Mouse (Mus musculus) right cerebral cortex, postnatal 4 days (tissue): ENCODE measurements around the gene Gm7951.
"Not testable (repeated sequence)": the region's sequence is repeated elsewhere in the genome, so short reads cannot be mapped to it uniquely, and the experiment has no call there.

Source experiments
- DNase-seq: peaks from one replicate; pipeline ENCODE4 v3.0.0-alpha.2; 2022

Gene Gm7951

DNA sequence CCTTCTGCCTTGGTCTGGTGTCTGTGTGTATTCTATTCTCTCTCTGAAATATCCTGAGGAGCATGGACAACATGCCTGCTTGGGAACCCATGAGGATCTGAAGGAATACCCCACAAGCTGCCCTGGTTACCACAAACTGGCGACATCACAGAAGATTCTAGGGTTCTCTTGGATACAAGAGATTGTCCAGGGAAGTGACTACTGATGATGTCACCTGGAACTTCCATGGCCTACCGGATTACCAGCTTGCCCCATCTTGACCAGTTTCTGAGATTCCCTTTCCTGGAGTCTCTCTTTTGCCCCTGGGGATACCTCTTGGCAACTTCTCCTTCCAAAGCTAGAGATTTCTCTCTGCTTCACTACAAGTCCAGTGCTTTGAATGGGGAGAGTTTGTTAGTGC lies at the start of gene Gm7951:
TSS of gene Gm7951 (minus strand) at position 101 of the 400 bp plus-strand sequence.
- DNase-seq = not testable (repeated sequence)

DNA sequence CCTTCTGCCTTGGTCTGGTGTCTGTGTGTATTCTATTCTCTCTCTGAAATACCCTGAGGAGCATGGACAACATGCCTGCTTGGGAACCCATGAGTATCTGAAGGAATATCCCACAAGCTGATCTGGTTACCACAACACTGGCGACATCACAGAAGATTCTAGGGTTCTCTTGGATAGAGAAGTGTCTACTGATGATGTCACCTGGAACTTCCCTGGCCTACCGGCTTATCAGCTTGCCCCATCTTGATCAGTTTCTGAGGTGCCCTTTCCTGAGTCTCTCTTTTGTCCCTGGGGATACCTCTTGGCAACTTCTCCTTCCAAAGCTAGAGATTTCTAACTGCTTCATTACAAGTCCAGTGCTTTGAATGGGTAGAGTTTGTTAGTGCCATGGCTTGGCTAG lies 45.4 kb upstream of the Gm7951 start, which contains the start of gene Gm17027:
TSS of gene Gm17027 (minus strand) at position 101 of the 400 bp plus-strand sequence.
- DNase-seq = not testable (repeated sequence)

DNA sequence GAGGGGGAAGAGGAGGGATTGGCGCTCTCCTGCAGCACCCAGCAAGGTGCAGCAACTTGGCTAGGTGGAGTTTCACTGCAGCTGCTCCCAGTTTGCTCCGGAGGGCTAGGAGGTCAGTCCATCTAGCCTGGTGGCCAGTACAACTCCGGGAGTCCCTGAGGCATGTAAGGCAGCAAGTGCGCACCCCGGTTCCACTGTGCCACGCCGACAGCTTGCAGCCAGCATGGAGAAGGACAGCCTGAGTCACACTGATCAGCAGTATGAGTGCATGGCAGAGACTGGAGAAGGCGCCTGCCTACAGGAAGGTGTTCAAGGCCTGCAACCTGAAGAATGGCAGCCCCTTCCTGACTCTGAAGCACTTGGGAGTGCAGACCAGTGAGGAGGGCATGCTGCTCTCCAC lies 17.4 kb upstream of the Gm7951 start:
- DNase-seq = peak; percentile 3

DNA sequence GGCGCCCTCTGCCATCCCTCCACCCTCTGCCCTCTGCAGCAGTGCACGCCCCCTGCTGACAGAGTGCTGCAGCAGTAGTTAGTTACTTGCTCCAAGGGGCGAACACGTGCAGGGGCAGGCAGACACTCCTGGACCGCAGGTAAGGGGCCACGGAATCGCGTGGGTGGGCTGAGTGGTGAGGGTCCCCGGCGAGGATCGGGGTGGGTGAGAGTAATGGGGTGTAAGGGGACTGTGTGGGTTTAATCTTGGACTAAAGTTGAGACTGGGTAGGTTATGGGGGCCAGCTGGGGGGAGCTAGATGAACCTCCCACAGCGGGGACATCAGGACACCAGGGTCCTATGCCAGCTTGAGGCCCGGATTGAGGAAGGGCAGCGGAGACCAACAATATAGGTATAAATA lies 16.6 kb upstream of the Gm7951 start:
- DNase-seq = not testable (repeated sequence)
